Mouse (Mus musculus) left cerebral cortex, adult 18-20 months (tissue): ENCODE measurements at regions not wholly inside any gene's neighbourhood (a gene's known extent, or its start where the extent isn't known, plus 50 kb on each side); places are given as distances from the start of the nearest gene placed in this dataset.
A peak's percentile ranks its signal among the peaks of the same experiment; 100 is the strongest.
"Not testable (repeated sequence)": the region's sequence is repeated elsewhere in the genome, so short reads cannot be mapped to it uniquely, and the experiment has no call there.

ENCODE experiments used
- DNase-seq, 2 experiments: peaks; one replicate each; pipeline ENCODE4 v3.0.0; 2021 to 2022; ENCODE audit warnings: low spot score in 2 of 2, mixed read lengths in 1 of 2

DNA sequence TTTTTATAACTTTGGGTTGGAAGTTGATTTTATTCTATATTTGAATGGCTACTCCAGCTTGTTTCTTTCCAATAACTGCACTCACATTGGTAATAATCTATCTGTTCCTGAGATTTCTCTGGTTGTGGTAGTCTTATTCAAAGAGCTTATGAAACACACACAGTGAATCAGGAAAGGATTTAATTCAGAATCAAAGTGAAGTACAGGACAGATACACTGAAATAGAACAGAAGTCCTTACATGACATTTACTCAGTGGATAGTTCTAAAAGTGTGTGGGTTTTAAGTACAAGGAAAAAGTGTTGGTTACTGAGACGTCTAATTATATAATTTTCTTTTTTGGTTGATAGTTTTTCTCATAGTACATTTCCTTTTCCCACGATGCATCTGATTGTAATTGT, 859.7 kb downstream of the Rpia start:
- no peak for DNase-seq

DNA sequence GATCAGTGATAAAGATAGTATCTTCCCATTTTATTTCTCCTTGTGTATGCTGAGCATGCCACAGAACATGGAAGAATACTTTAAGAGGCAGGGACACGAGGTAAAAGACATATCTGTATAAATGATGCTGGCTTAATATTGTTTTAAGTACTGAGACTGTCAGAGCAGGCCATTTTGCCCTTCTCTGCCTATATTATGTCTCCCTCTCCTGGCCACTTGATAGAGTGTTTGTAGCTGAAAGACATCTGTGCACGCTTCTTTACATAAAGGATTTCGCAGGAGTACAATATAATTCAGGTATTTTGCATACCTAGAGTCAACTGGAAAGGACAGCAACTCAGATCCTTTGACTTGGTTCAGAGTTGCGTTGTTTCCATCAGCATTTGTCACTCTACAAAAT, 877.3 kb downstream of the Rpia start:
- DNase-seq = no peak

DNA sequence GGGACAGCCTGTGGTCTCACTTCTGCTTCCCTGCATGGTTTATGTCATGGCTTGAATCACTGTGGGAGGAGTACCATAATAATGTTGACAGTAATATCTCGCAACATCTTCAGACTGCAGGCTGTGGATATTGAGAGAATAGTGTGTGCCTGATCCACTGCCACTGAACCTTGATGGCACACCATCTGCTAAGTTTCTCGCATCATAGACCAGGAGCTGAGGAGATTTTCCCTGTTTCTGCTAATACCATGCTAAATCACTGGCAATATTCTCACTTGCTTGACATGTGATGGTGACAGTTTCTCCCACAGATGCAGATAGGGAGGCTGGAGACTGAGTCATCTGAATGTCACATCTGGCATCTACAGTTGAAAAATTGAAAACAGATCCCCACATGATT, 912.7 kb downstream of the Rpia start:
- no peak for DNase-seq

GRCm38 (mm10) chr6:69858631-69859030, 933.4 kb downstream of the Rpia start:
- not testable (repeated sequence) for DNase-seq

DNA sequence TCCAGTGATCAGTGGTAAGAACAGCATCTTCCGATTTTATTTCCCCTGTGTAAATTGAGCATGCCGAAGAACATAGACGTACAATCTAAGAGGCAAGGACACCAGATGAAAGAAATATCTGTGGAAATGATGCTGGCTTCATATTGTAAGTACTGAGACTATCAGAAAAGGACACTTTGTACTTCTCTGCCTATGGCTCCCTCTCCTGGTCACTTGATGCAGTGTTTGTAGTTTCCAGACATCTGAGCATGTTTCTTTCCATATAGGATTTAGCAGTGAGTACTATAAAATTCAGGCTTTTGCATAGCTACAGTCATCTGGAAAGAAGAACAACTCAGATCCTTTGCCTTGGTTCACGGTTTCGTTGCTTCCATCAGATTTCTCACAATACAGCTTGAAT, 963.4 kb downstream of the Rpia start:
- DNase-seq = peak; percentile 29

GRCm38 (mm10) chr6:69814972-69815371, 977.1 kb downstream of the Rpia start:
- not testable (repeated sequence) for DNase-seq

DNA sequence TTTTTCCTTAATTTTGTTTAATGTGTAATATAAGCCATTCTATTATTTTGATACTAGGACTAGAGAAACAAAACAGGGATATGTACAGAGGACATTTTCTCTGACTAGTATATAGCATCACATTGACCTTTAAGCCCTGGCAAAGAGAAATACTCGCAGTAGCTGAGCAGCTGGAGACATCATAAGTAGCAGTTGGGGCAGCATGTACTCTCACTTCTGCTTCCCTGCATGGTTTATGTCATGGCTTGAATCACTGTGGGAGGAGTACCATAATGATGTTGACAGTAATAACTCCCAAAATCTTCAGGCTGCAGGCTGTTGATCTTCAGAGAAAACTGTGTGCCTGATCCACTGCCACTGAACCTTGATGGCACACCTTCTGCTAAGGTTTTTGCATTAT, 977.7 kb downstream of the Rpia start:
- not testable (repeated sequence) for DNase-seq

- DNase-seq = peak in 1 of 2 experiments; percentile 9
These were observed 1011.7 kb downstream of the Rpia start for GRCm38 (mm10) chr6:69780330-69780729.

GRCm38 (mm10) chr6:69777322-69777721, 1014.7 kb downstream of the Rpia start:
- DNase-seq = not testable (repeated sequence)

DNA sequence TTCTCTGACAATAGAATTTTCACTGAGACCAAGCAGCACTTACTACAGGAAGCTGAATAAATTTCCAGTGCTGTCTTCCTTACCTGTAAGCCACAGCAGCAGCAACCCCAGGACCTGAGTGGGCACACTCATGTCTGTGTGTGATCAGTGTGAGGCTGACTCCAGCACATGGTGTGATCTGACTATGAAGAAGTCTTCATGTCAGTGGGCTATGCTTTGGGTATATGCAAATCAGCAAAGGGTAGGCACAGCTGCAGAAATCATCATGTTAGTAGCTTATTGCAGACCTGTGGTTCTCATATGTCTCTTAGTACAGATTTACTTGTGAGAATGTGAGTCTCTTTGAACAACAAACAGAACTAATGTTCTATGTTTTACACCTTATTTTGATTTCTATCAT, 1027.2 kb downstream of the Rpia start:
- DNase-seq = no peak

- peak; percentile 8 to 20 for DNase-seq
These were observed 1033.4 kb downstream of the Rpia start for GRCm38 (mm10) chr6:69758618-69759017.

DNA sequence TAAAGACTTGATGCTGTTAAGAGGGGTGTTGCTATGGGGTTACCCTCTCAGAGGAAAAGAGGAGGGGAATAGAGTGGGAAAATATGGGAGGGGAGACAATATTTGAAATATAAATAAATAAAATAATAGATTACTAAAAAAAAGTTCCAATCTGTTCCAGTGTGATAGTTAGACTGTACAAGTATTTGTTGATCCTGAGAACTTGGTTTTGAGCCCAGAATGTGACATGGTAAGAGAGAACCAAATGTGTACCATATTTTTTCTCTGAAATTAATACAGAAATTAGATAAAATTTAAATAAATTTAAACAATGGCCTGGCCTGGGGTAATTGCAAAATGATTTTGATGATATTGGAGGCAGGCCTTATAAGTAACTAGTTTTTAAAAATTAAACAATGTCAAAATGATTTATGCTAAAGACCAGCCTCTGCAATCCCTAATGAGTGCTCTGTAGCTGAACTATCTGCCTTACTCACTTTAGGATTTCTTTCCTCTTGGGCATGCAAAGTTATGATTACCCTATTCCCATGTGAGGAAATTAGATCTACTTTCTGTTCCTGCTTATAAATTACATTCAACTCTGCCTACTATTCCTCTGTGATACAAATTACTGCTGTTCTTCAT, 1052.9 kb downstream of the Rpia start:
- no peak for DNase-seq

DNA sequence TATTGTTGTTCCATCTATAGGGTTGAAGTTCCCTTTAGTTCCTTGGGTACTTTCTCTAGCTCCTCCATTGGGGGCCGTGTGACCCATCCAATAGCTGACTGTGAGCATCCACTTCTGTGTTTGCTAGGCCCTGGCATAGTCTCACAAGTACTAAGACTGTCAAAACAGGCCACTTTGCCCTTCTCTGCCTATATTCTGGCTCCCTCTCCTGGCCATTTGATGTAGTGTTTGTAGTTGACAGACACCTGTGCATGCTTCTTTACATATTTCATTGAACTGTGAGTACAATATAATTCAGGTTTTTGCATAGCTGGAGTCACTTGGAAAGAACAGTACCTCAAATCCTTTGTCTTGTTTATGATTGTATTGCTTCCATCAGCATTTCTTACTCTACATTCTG, 1059.2 kb downstream of the Rpia start:
- not testable (repeated sequence) for DNase-seq

- DNase-seq = no peak
These were observed 1065.7 kb downstream of the Rpia start for GRCm38 (mm10) chr6:69726362-69726761.

GRCm38 (mm10) chr6:69702813-69703212, 1089.2 kb downstream of the Rpia start:
- not testable (repeated sequence) for DNase-seq

DNA sequence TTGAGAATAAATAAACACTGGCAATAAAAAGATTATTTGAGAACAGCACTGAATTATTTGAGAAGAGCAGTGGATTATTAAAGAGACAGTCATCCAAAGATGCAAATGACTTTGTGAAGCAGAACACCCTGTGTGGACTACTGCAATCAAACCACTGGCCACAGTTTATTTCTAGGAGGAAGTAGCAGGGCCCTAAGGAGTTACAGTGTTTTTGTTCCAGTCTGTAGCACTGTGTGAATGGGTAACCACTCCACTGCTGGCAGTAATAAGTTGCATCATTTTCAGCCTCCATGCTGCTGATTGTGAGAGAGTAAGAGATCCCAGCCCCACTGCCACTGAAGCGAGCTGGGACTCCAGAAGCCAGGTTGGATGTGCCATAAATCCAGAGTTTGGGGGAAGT, 1110.9 kb downstream of the Rpia start:
- no peak for DNase-seq

- not testable (repeated sequence) for DNase-seq
These were observed 1129.6 kb downstream of the Rpia start for GRCm38 (mm10) chr6:69662426-69662825.
